Mouse (Mus musculus): ENCODE data around the gene Camk2d. TPM values are rescaled to one million over a fixed set of nuclear protein-coding genes. Genes with fewer than 3 reads are reported as not detected.

Camk2d gene
- polyA plus RNA-seq (2014; fragmentation: Nextera tagmentation; extraction: Ambion mirVana): 15.6 and 16.5 TPM in 2 replicates

DNA sequence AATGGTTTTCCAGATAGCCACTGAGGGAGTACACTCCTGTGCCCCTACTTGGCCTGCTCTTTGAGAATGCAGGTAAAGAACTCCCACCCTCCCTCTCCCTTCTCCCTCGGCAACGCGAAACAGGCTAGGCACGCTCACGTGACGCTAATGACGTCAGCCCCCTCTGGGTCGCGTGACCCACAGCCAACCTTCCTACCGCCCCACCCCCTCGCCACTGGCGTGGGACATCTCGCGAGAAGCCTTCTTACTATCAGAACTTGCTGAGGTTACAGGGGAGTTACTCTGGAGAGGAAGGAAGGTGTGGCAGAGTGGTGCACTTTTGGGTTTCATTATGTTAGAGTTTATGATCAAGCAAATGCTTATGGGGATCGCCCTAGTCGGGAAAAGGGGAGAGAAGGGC, at the start of gene Camk2d:
TSS of gene Camk2d (plus strand) at position 217 of the 400 bp plus-strand sequence.
- Histone ChIP-seq H3K4me3 (ENCODE audit: low read depth, low read length) (peak within 1 kb of the TSS; percentile 77), H3K9ac (replicated peaks; ENCODE audit: low read length) (peak within 1 kb of the TSS; percentile 80), H3K4me2 (ENCODE audit: low read depth, low read length) (peak within 1 kb of the TSS; percentile 93), H3K9me3 (replicated peaks; ENCODE audit: control insufficient read depth, low read length) (no peaks in the 10 kb centered on the region), H3K36me3 (replicated peaks; ENCODE audit: control insufficient read depth, insufficient read depth, low read depth, low read length) (no peaks in the 10 kb centered on the region), H3K27me3 (ENCODE audit: control insufficient read depth, insufficient read depth, low read length) (no peaks in the 10 kb centered on the region), H3K4me1 (ENCODE audit: control insufficient read depth, insufficient read depth, low read length) (no peaks in the 10 kb centered on the region), H3K27ac (replicated peaks; ENCODE audit: low read depth, low read length) (peak within 1 kb of the TSS; percentile 90)
- ATAC-seq (replicated peaks; ENCODE audit: insufficient number of reproducible peaks, low FRiP score, low TSS enrichment, low read depth) (peak; percentile 91), DNase-seq (ENCODE audit: low spot score) (peak; percentile 100)
- WGBS: 0% methylated on average over 16 of the region's 16 CpGs

DNA sequence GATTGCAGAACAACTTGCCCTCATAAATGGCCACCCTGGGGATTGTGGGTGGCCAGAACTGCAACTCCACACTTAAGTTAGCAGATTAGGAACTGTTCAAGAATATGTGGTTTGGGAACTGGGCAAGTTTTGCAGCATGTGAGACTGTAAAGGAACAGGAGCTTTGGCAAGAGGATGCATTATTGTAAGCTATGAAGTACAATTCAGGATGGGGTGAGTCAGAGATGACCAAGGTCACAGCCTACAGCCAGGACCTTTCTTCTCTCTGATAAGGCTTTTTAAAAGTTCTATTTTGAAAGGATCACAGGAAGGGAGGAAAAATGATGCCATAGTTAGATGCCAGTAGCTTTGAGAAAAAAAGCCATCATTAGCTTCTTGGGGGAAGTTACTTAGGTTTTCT, 48.2 kb upstream of the Camk2d start:
- no peak overlapping the region for H3K4me3 ChIP-seq (ENCODE audit: low read depth, low read length)
- ATAC-seq (replicated peaks; ENCODE audit: insufficient number of reproducible peaks, low FRiP score, low TSS enrichment, low read depth) (no peak), DNase-seq (ENCODE audit: low spot score) (no peak)
- no peak overlapping the region for H3K27ac ChIP-seq (replicated peaks; ENCODE audit: low read depth, low read length)
- no peaks in the 10 kb centered on the region for H3K4me1 ChIP-seq (ENCODE audit: control insufficient read depth, insufficient read depth, low read length)
- no peak overlapping the region for H3K9ac ChIP-seq (replicated peaks; ENCODE audit: low read length)
- H3K36me3 ChIP-seq (replicated peaks; ENCODE audit: control insufficient read depth, insufficient read depth, low read depth, low read length): no peaks in the 10 kb centered on the region
- H3K9me3 ChIP-seq (replicated peaks; ENCODE audit: control insufficient read depth, low read length): no peaks in the 10 kb centered on the region
- no peak overlapping the region for H3K4me2 ChIP-seq (ENCODE audit: low read depth, low read length)
- H3K27me3 ChIP-seq (ENCODE audit: control insufficient read depth, insufficient read depth, low read length): no peaks in the 10 kb centered on the region

DNA sequence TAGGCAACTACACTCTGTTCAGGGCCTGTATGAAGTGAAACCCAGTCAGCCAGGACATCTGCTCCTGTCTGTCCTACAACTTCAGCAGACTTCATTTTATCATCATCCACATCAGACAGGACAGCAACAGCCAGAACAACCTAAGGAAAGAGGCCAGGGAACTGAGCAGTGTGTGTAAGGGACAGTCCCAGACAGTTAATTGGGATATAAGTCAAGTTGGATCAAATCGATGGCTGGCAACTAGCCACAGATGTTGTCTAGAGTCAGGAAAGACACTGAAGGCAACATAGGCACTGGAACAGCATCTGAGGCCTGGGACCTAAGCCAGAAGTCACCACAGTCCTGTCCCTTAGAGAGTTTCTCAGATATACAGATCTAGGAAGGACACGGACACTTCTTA, 32.5 kb upstream of the Camk2d start:
- 62% methylated on average over 2 of the region's 2 CpGs for WGBS
- ATAC-seq (replicated peaks; ENCODE audit: insufficient number of reproducible peaks, low FRiP score, low TSS enrichment, low read depth): no peak

DNA sequence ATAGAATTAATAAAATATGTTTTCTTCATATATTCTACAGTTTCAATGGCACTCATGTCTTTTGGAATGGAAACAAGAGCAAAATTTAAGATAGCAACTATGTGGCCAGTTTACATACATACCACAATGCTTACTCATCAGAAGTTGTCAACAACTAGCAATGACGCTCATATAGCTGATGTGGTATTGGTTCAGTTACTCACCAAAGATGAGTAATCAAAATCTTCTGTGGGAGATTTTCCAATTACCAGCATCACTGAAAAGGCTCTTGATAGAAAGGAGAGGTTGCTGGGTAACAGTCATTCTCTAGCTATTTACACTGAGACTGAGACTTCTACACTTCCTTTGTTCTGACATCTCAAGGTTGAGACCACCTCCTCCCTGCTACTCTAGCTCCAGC, 25.5 kb upstream of the Camk2d start:
- H3K27ac ChIP-seq (replicated peaks; ENCODE audit: low read depth, low read length): no peak overlapping the region
- no peak overlapping the region for H3K9ac ChIP-seq (replicated peaks; ENCODE audit: low read length)
- 85% methylated on average over 1 of the region's 1 CpGs for WGBS
- no peaks in the 10 kb centered on the region for H3K4me1 ChIP-seq (ENCODE audit: control insufficient read depth, insufficient read depth, low read length)
- no peaks in the 10 kb centered on the region for H3K36me3 ChIP-seq (replicated peaks; ENCODE audit: control insufficient read depth, insufficient read depth, low read depth, low read length)
- no peaks in the 10 kb centered on the region for H3K27me3 ChIP-seq (ENCODE audit: control insufficient read depth, insufficient read depth, low read length)
- DNase-seq (ENCODE audit: low spot score) (no peak), ATAC-seq (replicated peaks; ENCODE audit: insufficient number of reproducible peaks, low FRiP score, low TSS enrichment, low read depth) (no peak)
- H3K4me3 ChIP-seq (ENCODE audit: low read depth, low read length): no peak overlapping the region
- no peak overlapping the region for H3K4me2 ChIP-seq (ENCODE audit: low read depth, low read length)
- H3K9me3 ChIP-seq (replicated peaks; ENCODE audit: control insufficient read depth, low read length): no peaks in the 10 kb centered on the region

More for the DNA sequence above, 32.5 kb upstream of the Camk2d start:
- Histone ChIP-seq H3K27me3 (ENCODE audit: control insufficient read depth, insufficient read depth, low read length) (no peaks in the 10 kb centered on the region), H3K36me3 (replicated peaks; ENCODE audit: control insufficient read depth, insufficient read depth, low read depth, low read length) (no peaks in the 10 kb centered on the region), H3K4me2 (ENCODE audit: low read depth, low read length) (no peak overlapping the region), H3K9ac (replicated peaks; ENCODE audit: low read length) (no peak overlapping the region), H3K27ac (replicated peaks; ENCODE audit: low read depth, low read length) (no peak overlapping the region), H3K9me3 (replicated peaks; ENCODE audit: control insufficient read depth, low read length) (no peaks in the 10 kb centered on the region), H3K4me3 (ENCODE audit: low read depth, low read length) (no peak overlapping the region), H3K4me1 (ENCODE audit: control insufficient read depth, insufficient read depth, low read length) (no peaks in the 10 kb centered on the region)
- DNase-seq (ENCODE audit: low spot score): no peak

DNA sequence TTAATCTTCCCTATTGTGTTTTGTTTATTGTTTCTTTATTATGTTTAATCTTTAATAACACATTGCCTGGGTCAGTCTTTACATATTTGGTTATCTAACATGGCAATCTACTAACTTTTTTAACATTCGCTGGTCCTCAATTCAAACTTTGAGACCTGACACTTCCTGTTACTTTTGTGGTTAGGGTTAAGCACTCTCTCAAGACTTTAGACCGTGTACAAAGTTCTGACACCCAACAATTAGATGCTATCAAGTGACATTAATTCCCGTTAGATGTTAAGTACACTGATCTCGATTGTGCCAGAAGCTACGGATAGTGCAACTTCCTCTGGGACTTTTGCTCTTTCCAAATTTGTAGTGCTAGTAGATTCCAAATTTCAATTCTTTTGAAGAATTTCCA, 23.2 kb upstream of the Camk2d start:
- Histone ChIP-seq H3K9me3 (replicated peaks; ENCODE audit: control insufficient read depth, low read length) (no peaks in the 10 kb centered on the region), H3K36me3 (replicated peaks; ENCODE audit: control insufficient read depth, insufficient read depth, low read depth, low read length) (no peaks in the 10 kb centered on the region), H3K9ac (replicated peaks; ENCODE audit: low read length) (no peak overlapping the region), H3K4me1 (ENCODE audit: control insufficient read depth, insufficient read depth, low read length) (no peaks in the 10 kb centered on the region), H3K27me3 (ENCODE audit: control insufficient read depth, insufficient read depth, low read length) (no peaks in the 10 kb centered on the region), H3K4me3 (ENCODE audit: low read depth, low read length) (no peak overlapping the region), H3K27ac (replicated peaks; ENCODE audit: low read depth, low read length) (no peak overlapping the region), H3K4me2 (ENCODE audit: low read depth, low read length) (no peak overlapping the region)
- 56% methylated on average over 5 of the region's 5 CpGs for WGBS
- DNase-seq (ENCODE audit: low spot score): no peak
- ATAC-seq (replicated peaks; ENCODE audit: insufficient number of reproducible peaks, low FRiP score, low TSS enrichment, low read depth): no peak

DNA sequence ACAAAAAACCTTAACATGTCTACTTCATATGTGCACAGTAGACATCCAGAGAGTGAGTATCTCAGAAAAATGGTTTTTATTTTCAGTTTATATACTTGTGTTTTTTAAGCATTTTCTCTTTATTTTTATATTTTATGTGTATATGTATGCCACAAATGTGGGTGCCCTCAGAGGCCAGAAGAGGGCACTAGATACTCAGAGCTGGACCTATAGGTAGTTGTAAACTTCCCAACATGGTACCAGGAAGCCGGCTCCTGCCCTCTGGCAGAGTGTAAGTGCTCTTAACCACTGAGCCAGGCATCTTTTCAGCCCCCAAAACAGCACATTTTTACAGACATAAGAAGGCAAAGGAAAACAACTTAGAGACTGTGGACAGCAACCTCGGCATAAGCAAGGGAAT, 20.2 kb upstream of the Camk2d start:
- no peak overlapping the region for H3K9ac ChIP-seq (replicated peaks; ENCODE audit: low read length)
- H3K36me3 ChIP-seq (replicated peaks; ENCODE audit: control insufficient read depth, insufficient read depth, low read depth, low read length): no peaks in the 10 kb centered on the region
- no peak overlapping the region for H3K27ac ChIP-seq (replicated peaks; ENCODE audit: low read depth, low read length)
- no peak overlapping the region for H3K4me2 ChIP-seq (ENCODE audit: low read depth, low read length)
- ATAC-seq (replicated peaks; ENCODE audit: insufficient number of reproducible peaks, low FRiP score, low TSS enrichment, low read depth): no peak
- H3K4me1 ChIP-seq (ENCODE audit: control insufficient read depth, insufficient read depth, low read length): no peaks in the 10 kb centered on the region
- WGBS: 61% methylated on average over 2 of the region's 2 CpGs
- peak; percentile 41 for DNase-seq (ENCODE audit: low spot score)
- no peaks in the 10 kb centered on the region for H3K9me3 ChIP-seq (replicated peaks; ENCODE audit: control insufficient read depth, low read length)
- no peak overlapping the region for H3K4me3 ChIP-seq (ENCODE audit: low read depth, low read length)
- no peaks in the 10 kb centered on the region for H3K27me3 ChIP-seq (ENCODE audit: control insufficient read depth, insufficient read depth, low read length)

DNA sequence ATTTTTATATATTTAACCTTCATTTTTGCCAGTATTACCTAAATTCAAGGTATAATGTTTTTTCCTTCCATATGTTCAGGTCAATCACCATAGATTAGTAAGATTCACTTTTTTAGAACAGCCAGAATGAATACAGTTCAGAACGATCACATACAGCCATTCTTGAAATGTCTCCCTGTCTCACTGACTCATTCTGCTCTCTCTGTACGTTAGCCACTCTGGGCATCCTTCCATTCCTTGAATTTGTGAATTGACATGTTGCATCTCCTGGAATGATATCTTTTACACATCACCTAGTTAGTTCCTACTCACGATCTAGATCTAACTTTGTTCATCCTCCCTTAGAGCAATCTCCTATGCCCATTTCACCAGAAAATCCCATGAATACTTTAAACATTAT, 10.0 kb upstream of the Camk2d start:
- ATAC-seq (replicated peaks; ENCODE audit: insufficient number of reproducible peaks, low FRiP score, low TSS enrichment, low read depth) (no peak), DNase-seq (ENCODE audit: low spot score) (no peak)
- H3K36me3 ChIP-seq (replicated peaks; ENCODE audit: control insufficient read depth, insufficient read depth, low read depth, low read length): no peaks in the 10 kb centered on the region
- H3K4me3 ChIP-seq (ENCODE audit: low read depth, low read length): no peak overlapping the region
- no peak overlapping the region for H3K9ac ChIP-seq (replicated peaks; ENCODE audit: low read length)
- no peak overlapping the region for H3K4me2 ChIP-seq (ENCODE audit: low read depth, low read length)
- no peaks in the 10 kb centered on the region for H3K27me3 ChIP-seq (ENCODE audit: control insufficient read depth, insufficient read depth, low read length)
- H3K4me1 ChIP-seq (ENCODE audit: control insufficient read depth, insufficient read depth, low read length): no peaks in the 10 kb centered on the region
- H3K9me3 ChIP-seq (replicated peaks; ENCODE audit: control insufficient read depth, low read length): no peaks in the 10 kb centered on the region
- no peak overlapping the region for H3K27ac ChIP-seq (replicated peaks; ENCODE audit: low read depth, low read length)
- WGBS: 86% methylated on average over 3 of the region's 3 CpGs

DNA sequence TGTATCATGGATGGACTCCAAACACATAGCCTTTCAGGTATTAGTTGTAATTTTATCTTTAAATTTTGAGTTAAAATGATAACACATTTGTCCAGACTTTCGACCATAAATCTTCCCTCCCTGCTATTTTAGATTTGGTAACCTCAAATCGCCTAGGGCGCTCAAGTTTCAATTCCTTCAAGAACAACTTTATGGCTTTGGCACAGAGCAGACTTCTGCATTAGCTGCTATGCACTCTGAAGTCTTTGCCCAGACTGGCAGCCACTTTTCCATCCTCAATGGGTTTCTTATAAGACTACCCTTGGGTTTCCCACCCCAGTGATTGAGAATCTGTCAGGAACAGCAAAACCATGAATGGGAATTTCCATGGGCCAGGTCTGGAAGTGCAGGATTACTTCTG, 8.6 kb upstream of the Camk2d start:
- 86% methylated on average over 3 of the region's 3 CpGs for WGBS
- Histone ChIP-seq H3K9ac (replicated peaks; ENCODE audit: low read length) (no peak overlapping the region), H3K27ac (replicated peaks; ENCODE audit: low read depth, low read length) (no peak overlapping the region), H3K27me3 (ENCODE audit: control insufficient read depth, insufficient read depth, low read length) (no peaks in the 10 kb centered on the region), H3K4me2 (ENCODE audit: low read depth, low read length) (no peak overlapping the region), H3K4me1 (ENCODE audit: control insufficient read depth, insufficient read depth, low read length) (no peaks in the 10 kb centered on the region), H3K9me3 (replicated peaks; ENCODE audit: control insufficient read depth, low read length) (no peaks in the 10 kb centered on the region), H3K4me3 (ENCODE audit: low read depth, low read length) (no peak overlapping the region), H3K36me3 (replicated peaks; ENCODE audit: control insufficient read depth, insufficient read depth, low read depth, low read length) (no peaks in the 10 kb centered on the region)
- DNase-seq (ENCODE audit: low spot score) (no peak), ATAC-seq (replicated peaks; ENCODE audit: insufficient number of reproducible peaks, low FRiP score, low TSS enrichment, low read depth) (no peak)

Measured in embryonic facial prominence, embryonic 11.5 days (tissue).